ENCODE assay signal across 8 mouse cellular contexts in genomic region chr19:53329221-53329991, GRCm38 (mm10). TPM values are rescaled to one million over a fixed set of nuclear protein-coding genes. Genes with fewer than 3 reads are reported as not detected.
A peak's percentile ranks its signal among the peaks of the same experiment; 100 is the strongest.
DNase-seq lines count a peak whose midpoint lies in the region; ATAC-seq and TF ChIP-seq lines count a peak whose summit lies in the region.

No protein-coding gene starts in this region.

- peak overlapping the region; percentile 73 for H3K27ac ChIP-seq in hindbrain, embryonic 14.5 days

- WGBS in hindbrain, embryonic 14.5 days, result under 1% methylated on average over 90 of the region's 106 CpGs

- peaks cover 20% of the 10 kb centered on the region for H3K4me1 ChIP-seq in hindbrain, embryonic 14.5 days (replicated peaks; ENCODE audit: control insufficient read depth, insufficient read depth, low read length)

- CTCF ChIA-PET in Patski (lab: Charles Lee), result interaction anchor here (0.7 to 1.1 kb wide), 3 partner anchors 18 to 40 kb away, joined by 3 read pairs; no protein-coding TSS in a partner anchor

- POLR2A ChIA-PET in Patski (lab: Charles Lee), result interaction anchor here (1.0 to 1.8 kb wide), 2 partner anchors 19 to 40 kb away, joined by 4 to 7 read pairs; partner anchors contain the start of gene Mxi1

- no peak for DNase-seq in Patski (ENCODE audit: low read depth, low spot score)
- DNase-seq in cerebellum, postnatal 14 days, result peak; percentile 94 to 96
- peak; percentile 83 to 86 for DNase-seq in frontal cortex, postnatal 25 days (ENCODE audit: low spot score in 2 of 2)
- DNase-seq in hindbrain, embryonic 14.5 days (ENCODE audit: low spot score), result peak; percentile 92
- peak; percentile 84 for DNase-seq in left cerebral cortex, adult 11 months (ENCODE audit: low spot score)
- DNase-seq in lung, postnatal 36 days, result peak; percentile 94
- DNase-seq in retina, embryonic 14.5 days (ENCODE audit: low spot score), result peak; percentile 92
- peak; percentile 84 to 87 for DNase-seq in thymus, postnatal 36 days

- peak; percentile 65 for ATAC-seq in Patski
- peak; percentile 86 for ATAC-seq in hindbrain, embryonic 14.5 days (ENCODE audit: low FRiP score)

- H3K4me2 ChIP-seq in hindbrain, embryonic 14.5 days (replicated peaks), result peak overlapping the region; percentile 82

- in situ Hi-C loops in Patski (cut with MboI; ENCODE audit: low pct_unique_long_range_greater_than_20kb), result no loop called here

- no peaks in the 10 kb centered on the region for H3K9me3 ChIP-seq in hindbrain, embryonic 14.5 days (ENCODE audit: control insufficient read depth, low read length)

- H3K9ac ChIP-seq in hindbrain, embryonic 14.5 days, result peak overlapping the region; percentile 70

- peaks cover 8% of the 10 kb centered on the region for H3K36me3 ChIP-seq in hindbrain, embryonic 14.5 days (replicated peaks; ENCODE audit: control insufficient read depth, insufficient read depth)

- TF ChIP-seq CTCF in Patski (IDR thresholded peaks at IDR 0.05), result peak; percentile 100

- no peaks in the 10 kb centered on the region for H3K27me3 ChIP-seq in Patski
- H3K27me3 ChIP-seq in hindbrain, embryonic 14.5 days (ENCODE audit: control insufficient read depth, insufficient read depth, low read length), result no peaks in the 10 kb centered on the region

- H3K4me3 ChIP-seq in hindbrain, embryonic 14.5 days (replicated peaks; ENCODE audit: low read length), result peak overlapping the region; percentile 86

RNA-seq across cellular contexts. Expression of gene Mxi1, which starts 19.1 kb away (rescaled TPM):
- polyA plus RNA-seq in Patski (2021), result 92.8 TPM
- 50.4 and 51.1 TPM in 2 replicates for polyA plus RNA-seq in hindbrain, embryonic 14.5 days (2014; fragmentation: Nextera tagmentation; extraction: Ambion mirVana)

RNA-seq across cellular contexts. Expression of gene Gm10197, which starts 42.2 kb away (rescaled TPM):
- 32.0 TPM for polyA plus RNA-seq in Patski (2021)
- polyA plus RNA-seq in hindbrain, embryonic 14.5 days (2014; fragmentation: Nextera tagmentation; extraction: Ambion mirVana), result 3.9 TPM in 1 of 2 replicates, not detected in the other
